Mouse (Mus musculus): Measurements from ENCODE around the gene Mrpl10. TPM values are rescaled to one million over a fixed set of nuclear protein-coding genes. Genes with fewer than 3 reads are reported as not detected.
A peak's percentile ranks its signal among the peaks of the same experiment; 100 is the strongest.

Mrpl10 gene
- total RNA-seq, 2 experiments from 2014 or later = 74.8 to 75.4 TPM

- DNase-seq = peak; percentile 75 to 79
Observed at GRCm38 (mm10) chr11:97029686-97030417, 11.5 kb upstream of the Mrpl10 start, which contains the start of gene Scrn2. TSS of gene Scrn2 (plus strand) at chr11:97029938.

DNA sequence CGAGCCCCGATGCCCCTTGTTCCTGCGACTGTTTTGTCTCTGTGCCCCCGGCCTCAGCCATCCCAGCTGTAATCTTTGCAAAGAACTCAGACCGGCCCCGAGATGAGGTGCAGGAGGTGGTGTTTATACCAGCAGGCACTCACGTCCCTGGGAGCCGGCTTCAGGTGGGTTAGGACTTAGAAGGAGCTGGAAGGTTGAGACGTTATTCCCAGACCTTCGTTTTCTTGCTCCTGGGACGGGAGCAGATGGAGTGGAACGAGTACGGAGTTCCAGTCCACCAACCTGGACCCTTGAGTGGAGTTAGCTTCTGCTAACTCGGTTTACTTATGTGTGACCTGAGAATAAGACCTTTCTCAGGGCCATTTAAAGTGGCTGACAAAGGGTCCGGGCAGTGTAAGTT is 10.9 kb upstream of the Mrpl10 start:
- no peak for DNase-seq

GRCm38 (mm10) chr11:97031977-97032376 is 9.4 kb upstream of the Mrpl10 start:
- DNase-seq = no peak

- DNase-seq = no peak
Observed at GRCm38 (mm10) chr11:97032499-97032898, 8.9 kb upstream of the Mrpl10 start.

DNA sequence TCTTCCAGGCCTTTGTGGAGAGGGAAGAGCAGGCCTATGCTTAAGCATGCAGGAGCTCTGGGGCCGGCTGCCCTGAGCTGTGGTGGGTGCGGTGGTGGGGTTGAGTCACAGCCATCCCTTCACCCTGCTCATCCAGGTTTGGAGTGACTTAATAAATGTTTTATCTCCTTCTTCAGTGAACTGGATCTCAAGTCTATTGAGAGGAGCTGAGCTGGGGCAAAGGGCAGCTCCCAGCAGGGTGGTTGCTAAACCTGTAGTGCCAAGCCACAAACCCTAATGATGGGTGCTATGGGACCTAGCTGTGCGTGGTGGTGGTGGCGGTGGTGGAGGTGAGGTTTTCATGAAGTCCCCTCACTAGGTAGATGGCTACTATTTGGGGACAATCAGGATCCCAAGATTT is 7.6 kb upstream of the Mrpl10 start:
- no peak for DNase-seq

DNA sequence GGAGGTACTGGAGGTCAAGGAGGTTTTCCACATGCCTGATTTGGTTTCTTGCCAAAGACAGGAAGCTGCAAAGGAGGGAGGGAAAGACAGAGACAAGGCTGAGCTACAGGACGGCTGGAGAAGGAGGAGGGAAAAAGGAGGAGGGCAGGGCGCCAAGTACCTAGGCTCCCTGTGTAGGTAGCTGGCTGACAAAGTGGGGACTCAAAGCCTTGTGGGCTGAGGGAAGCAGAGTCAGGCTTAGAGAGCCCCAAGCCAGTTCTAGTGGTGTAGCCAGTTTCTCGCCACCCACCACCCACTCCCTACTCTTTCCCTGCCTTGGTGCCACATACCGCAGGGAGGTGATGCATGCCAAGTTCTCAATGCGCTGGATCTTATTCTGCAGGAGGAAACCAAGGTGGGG is 5.2 kb upstream of the Mrpl10 start:
- DNase-seq = no peak

DNA sequence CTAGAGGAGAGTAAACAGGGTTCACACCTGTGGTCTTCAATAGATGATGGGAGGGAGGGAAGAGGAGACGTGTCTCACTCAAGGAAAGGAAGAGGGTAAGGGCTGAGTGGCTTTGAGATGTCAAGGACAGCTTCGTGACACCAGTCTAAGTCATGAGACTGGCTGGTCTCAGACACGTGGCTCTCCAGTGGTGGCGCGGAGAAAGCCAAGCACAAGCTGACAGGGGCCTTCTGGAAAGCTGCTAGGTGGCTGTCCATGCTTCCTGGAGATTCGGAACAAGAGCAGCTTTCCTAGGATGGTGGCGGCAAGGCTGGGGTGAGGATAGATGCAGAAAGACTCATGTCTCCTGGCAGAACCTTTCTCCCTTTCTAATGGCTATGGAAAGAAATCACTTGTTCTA is 2.5 kb upstream of the Mrpl10 start:
- DNase-seq = no peak

- DNase-seq = no peak
Observed at GRCm38 (mm10) chr11:97040301-97041021, 899 bp upstream of the Mrpl10 start.

- DNase-seq = no peak
Observed at GRCm38 (mm10) chr11:97044902-97045301, 3.5 kb downstream of the Mrpl10 start.

DNA sequence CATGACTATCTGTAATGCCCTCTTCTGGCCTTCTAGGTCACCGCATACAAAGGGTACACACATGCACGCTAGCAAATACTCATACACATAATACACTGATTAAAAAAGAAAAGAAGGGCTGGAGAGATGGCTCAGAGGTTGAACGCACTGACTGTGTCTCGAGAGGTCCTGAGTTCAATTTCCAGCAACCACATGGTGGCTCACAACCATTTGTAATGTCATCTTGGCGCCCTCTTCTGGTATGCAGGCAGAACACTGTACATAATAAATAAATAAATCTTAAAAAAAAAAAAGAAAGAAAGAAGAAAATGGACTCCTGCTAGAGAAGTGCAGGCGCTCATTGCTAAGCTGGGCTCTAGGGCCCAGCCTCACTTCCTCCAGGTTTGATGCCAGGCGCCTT is 4.5 kb downstream of the Mrpl10 start:
- no peak for DNase-seq

DNA sequence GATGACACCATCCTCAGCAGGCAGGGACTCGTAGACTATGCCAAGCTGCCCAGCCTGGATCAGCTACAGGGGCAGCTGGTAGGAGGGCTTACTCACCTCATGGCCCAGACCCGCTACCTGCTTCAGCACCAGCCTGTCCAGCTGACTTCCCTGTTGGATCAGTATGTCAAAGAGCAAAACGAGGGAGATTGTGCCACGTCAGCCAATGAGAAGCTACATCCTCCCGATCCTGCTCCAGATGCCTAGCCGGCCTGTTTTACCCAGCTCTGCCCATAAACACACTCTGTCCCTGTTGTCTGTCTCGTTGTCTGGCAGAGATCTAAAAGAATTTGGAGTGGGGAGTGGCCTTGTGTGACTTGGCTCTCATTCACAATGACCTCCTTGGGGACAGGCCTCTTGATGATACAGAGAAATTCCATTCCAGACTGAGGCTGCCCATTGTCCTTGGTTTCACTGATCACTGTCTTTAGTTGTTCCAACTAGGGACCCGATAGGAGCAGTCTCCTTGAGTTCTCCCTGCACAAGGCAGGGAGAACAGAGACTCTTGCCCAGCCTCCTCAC is 6.8 kb downstream of the Mrpl10 start:
- DNase-seq = no peak

DNA sequence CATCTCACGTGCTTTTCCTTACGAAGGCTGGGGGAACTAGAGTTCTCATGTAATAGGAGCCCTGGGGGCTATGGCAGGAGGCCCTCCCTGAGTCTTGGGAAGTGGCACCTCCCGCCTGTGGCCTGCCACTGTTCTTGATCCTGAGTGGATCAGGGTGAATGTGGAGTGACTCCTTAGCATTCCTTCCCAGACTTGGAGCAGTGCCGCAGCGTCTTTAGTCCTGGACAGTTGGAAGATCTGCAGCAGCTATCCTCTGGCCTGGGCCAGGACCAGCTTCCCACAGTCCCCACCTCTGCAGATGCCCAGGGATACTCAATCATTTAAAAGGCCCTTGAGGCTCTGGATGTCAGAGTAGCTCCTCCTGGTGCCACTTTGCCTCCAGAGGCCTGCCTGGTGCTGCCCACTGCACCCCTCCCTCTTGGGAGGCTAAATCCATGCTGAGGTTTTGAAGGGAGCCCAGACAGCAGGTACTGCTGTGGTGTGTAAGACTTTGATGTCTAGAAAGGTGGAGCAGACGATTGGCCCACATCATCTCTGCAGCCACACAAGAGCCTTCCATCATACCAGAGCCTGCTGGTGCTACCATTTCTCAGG is 8.2 kb downstream of the Mrpl10 start:
- no peak for DNase-seq

DNA sequence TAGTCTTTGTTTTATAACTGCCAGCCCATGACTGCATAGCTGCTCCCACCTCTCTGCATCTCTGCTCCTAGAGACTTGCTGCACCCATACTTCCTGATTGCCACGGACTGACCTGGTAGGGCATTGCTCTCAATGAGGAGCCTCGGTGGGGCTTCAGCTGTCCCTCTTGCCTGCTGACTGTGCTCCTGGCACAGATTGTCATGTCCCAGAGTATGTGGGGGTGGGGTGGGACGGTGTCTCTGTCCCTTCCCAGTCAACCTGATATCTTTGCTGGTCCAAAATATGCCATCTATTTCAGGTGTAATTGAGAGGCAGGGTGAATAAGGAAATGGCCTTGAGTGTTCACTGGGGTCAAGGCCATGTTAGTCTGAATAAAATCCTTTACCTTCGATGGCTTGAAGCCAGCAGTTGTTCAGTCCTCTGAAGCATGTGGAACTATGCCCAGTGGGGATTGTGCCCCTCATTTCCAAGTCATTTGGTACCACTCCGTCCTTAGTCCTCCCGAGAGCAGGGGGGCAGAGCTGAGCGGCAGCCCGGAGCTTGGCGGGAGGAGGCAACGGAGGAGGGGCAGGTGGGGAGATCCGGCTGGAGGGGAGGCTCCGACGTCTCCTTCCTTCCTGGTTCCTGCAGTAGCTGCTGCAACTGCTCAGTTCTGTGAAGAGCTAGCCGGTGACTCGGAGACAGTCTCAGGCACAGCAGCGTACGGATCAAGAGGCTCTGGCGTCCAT is 9.0 kb downstream of the Mrpl10 start, which contains the start of gene Osbpl7:
TSS of gene Osbpl7 (plus strand) at position 413 of the 728 bp plus-strand sequence.
- peak; percentile 80 to 83 for DNase-seq

GRCm38 (mm10) chr11:97050944-97051586 is 9.7 kb downstream of the Mrpl10 start:
- no peak for DNase-seq

GRCm38 (mm10) chr11:97052219-97052646 is 10.9 kb downstream of the Mrpl10 start:
- DNase-seq = no peak

DNA sequence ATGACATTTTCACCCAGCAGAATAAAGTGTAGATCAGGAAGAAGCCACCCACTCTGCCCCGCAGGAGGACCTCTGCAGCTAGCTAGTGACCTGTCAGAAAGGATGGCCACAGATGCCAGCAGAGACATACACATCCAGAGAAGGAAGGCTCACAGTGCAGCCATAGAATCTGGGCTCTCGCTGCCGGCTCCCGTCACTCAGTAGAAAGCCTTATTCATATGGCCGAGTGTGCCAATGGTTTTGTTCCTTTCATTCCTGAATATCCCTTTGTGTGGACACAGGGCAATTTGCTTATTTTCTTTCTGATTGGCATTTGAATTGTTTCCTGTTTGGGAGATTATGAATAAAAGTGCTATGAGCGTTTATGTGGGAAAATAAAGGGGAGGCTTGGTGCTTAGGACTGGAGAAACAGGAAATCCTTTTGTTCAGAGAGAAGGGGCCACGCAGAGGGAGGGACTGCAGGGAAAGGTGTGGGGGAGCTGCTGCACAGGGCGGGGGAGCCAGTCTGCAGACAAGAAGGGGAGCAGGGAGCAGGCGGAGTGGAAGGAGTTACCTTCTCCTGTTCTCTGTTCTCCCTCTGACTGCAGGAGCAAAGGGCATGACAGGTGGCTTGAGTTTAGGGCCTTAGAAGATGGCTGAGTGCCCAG is 22.0 kb downstream of the Mrpl10 start:
- DNase-seq = no peak

- DNase-seq = no peak
Observed at GRCm38 (mm10) chr11:97063921-97064295, 22.5 kb downstream of the Mrpl10 start.

- DNase-seq = no peak
Observed at GRCm38 (mm10) chr11:97065538-97066295, 24.4 kb downstream of the Mrpl10 start.

DNA sequence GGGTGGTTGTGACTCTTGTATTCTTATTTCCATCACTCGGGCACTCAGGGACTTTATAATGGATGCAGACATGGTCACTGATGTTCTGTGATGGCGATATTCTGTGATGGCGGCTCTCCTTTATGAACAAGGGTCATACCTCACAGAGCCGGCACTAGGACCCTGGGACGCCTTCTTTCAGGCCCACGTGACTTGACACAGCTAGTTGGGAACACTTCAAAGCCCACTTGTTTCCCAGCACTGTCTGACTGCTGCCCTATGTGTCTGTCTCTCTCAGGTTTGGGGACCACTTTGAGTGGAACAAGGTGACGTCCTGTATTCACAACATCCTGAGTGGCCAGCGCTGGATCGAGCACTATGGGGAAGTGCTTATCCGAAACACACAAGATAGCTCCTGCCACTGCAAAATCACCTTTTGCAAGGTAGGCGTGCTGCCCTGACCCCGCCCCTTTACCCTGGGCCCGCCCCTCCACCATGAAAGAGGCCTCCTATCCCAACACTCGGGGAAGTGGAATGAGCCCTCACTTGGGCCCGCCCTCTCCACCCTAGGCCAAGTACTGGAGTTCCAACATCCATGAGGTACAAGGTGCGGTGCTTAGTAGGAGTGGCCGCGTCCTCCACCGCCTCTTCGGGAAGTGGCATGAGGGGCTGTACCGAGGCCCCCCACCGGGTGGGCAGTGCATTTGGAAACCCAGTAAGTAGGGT is 25.4 kb downstream of the Mrpl10 start:
- DNase-seq = no peak

- no peak for DNase-seq
Observed at GRCm38 (mm10) chr11:97069333-97069732, 28.0 kb downstream of the Mrpl10 start.

All from layer of hippocampus, postnatal 36 days (tissue).